Mouse (Mus musculus) effector memory CD4-positive, alpha-beta T cell, adult 5 months (primary cell): Measurements from ENCODE around the gene Ftsj3. TPM values are rescaled to one million over a fixed set of nuclear protein-coding genes. Genes with fewer than 3 reads are reported as not detected.

ENCODE experiments used
- polyA plus RNA-seq: library from polyadenylated mRNA; unstranded; fragments of 100-300 nt; shearing (Covaris generic); gene quantifications from one replicate; pipeline ENCODE4 v1.2.1, GENCODE M21; 2017

The Ftsj3 gene
- 67.4 TPM for polyA plus RNA-seq

DNA sequence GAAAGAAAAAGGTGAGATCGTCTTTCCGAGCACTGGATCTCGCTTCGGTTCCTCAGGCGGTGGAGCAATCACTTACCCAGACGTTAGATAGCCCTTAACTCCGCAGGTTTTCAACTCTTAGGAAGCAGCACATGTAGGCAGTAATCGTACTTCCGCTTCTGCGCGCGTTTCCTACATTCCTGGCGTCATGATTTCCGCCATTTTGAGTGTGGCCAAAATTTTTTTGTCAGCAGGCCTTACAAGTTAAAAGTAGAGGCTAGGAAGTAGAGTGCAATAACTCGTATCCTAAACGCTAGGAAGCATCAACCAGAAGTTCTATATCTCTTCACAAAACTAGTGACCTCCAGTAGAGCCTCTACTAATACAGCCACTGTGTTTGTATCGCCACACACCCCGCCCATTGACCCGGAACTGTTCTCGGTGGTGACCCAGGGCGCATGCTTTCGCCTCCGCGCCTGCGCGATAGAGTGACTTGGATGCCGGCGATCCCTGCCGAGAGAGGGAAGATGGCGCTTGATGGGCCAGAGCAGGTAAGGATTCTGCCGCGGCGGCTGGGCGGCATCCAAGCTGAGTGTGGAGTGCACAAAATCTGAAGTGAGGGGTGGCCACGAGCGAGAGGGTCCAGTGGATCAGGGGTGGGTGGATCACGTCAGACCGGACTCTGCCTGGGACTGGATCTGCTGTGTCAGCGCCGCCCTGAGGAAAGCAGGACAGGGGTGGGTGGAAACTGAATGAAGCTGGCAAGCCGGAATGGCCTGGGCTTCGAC is at the start of gene Ftsj3, which contains the start of gene Psmc5:
Gene Ftsj3 (minus strand): TSS at position 395 of the 767 bp plus-strand sequence.
Gene Psmc5 (plus strand): TSS at position 470 of the 767 bp plus-strand sequence.

DNA sequence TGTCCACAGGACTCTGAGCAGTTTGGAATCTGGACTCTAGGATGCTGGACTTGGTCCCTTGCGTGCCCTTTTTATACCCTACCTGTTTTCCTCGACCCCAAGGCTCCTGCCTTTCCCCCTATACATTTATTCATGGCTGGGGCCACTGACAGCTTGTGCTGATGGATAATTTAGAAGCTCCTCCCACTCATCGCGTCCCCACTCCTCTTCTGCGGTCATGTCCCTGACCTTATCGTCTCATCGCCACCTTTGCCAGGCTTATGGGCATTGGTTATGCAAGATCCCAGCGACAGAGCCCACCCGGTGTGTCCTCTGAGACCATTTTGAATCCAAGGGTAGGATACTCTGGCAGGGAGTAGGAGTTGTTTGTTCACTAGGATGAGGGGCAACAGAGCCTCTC is 45.9 kb upstream of the Ftsj3 start, which contains the start of gene Gh:
Gene Gh (minus strand): TSS at position 101 of the 400 bp plus-strand sequence.

DNA sequence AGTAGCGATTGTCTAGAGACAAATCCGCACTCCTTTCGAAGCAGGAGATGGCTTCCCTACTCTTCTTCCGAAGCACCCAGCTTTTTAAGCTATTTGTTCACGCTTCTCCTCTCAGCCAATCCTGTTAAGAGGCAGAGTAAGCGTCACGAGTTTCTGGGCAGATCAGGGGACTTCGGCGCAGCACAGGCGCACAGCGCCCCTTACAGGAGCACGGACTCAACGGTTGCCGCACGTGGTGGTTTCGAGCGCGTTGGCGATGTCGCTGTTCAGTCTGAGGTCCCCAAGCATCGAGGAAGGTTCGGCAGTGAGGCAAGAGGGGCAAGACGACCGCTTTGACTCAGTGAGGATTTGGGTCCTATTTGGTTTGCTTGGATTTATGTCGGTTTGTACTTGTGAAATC is 20.6 kb upstream of the Ftsj3 start, which contains the start of gene Tcam1:
Gene Tcam1 (plus strand): TSS at position 219 of the 400 bp plus-strand sequence.

DNA sequence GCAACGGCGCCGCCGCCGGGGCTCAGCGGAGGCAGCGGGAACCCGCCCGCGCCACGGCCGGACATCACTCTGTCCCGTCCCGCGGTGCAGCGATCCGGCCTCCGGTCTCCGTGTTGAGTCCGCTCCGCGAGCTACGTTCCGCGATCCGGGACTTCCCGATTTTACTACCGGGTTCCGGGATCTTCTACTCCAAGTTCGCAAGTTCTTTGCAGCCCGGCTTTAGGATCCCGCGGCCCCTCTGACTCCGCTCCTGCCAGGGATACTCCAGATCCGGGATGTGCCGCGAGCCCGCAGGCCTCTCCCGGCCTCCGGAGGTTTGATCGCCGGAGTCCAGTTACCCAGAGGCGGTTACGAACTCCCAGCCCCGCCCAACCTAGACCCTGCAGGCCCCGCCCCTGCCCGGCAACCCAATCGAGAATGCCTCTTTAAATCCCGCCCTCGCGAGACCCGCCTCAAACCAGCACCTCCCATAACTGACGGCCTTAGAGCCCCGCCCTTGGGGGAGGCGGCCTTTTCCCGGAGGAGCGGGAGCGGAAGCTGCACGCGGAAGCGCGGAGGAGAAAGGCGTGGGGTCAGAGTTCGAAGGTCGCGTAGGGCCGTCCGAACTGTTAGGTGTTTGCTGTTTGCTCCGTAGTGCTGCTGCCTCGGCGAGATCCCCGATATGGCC is 16.9 kb upstream of the Ftsj3 start, which contains the start of gene Smarcd2:
Gene Smarcd2 (minus strand): TSS at position 329 of the 667 bp plus-strand sequence.

DNA sequence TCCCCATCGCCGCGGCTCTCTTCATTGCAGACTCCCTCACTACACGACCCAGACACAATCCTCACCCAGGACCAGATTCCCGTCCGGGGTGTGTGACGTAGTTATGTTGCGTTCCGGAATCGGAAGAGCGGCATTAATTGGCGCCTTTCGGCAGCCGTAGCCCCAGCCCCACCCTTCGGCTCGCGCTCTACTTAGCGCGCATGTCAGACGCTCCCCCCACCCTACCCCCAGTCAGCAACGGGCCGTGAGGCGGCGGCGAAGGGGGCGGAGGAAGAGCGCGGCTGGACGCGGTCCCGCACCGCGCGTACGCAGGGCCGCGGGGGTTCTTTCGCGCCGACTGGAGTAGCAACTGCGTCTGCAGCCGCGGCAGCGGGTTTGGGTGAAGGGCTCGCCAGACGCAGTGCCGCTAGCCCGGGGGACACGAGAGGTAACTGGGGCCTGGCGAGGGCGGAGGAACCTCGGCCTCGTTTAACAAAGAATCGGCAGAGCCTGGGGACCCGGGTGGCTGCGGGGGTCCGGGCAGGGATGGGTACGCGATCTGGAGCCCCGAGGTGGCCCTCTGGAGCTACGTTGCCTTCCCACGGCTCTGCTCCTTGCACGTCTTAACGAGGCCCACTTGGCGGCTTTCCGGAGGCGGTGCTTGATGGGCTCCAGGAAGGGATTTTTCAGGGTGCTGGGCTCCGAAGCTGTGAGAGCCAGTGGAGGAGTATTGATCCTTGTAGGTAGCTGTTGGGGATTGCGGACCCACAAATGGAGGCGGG is 39.0 kb downstream of the Ftsj3 start, which contains the start of gene Ddx42:
Gene Ddx42 (plus strand): TSS at position 197 of the 761 bp plus-strand sequence.

GRCm38 (mm10) chr11:106215927-106216729 is 39.8 kb downstream of the Ftsj3 start, which contains the start of gene Ccdc47:
Gene Ccdc47 (minus strand): TSS chr11:106216344.

DNA sequence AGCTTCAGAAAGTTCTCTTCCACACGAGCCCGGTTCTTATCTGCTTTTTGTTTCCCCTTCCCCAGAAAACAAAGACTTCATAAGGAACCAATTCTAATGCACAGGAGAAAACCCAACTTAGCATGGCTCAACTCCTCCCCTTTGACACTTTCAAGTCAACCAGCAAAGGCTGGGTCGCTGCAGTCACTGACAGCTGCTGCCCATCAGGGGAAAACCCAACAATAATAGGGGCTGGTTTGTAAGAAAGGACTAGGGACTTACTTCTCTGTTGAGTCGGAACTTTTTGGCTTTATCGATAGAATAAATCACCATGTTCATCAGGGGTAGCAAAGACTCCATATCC is 53.8 kb downstream of the Ftsj3 start, which contains the start of gene Strada:
Gene Strada (minus strand): TSS at position 46 of the 343 bp plus-strand sequence.

Other genes starting within 250 kb of the Ftsj3 start
- gene Kcnh6, start 248.0 kb downstream of the Ftsj3 start, polyA plus RNA-seq = 0.15 TPM
- gene Dcaf7, start 219.2 kb downstream of the Ftsj3 start, polyA plus RNA-seq = 81.6 TPM
- gene Taco1, start 190.0 kb downstream of the Ftsj3 start, polyA plus RNA-seq = 5.0 TPM
- gene Map3k3, start 171.5 kb downstream of the Ftsj3 start, polyA plus RNA-seq = 102 TPM
- not detected for gene Gm10840, start 95.2 kb downstream of the Ftsj3 start, polyA plus RNA-seq
- gene Limd2, start 95.2 kb downstream of the Ftsj3 start, polyA plus RNA-seq = 940 TPM
- gene Strada, start 53.9 kb downstream of the Ftsj3 start, polyA plus RNA-seq = 28.5 TPM
- gene Ccdc47, start 39.7 kb downstream of the Ftsj3 start, polyA plus RNA-seq = 66.9 TPM
- gene Ddx42, start 39.2 kb downstream of the Ftsj3 start, polyA plus RNA-seq = 105 TPM
- gene Psmc5, start 75 bp upstream of the Ftsj3 start, polyA plus RNA-seq = 120 TPM
- gene Smarcd2, start 16.9 kb upstream of the Ftsj3 start, polyA plus RNA-seq = 116 TPM
- gene Tcam1, start 20.6 kb upstream of the Ftsj3 start, polyA plus RNA-seq = not detected
- not detected for gene Gh, start 45.8 kb upstream of the Ftsj3 start, polyA plus RNA-seq
- gene Cd79b, start 58.7 kb upstream of the Ftsj3 start, polyA plus RNA-seq = 0.31 TPM
- gene Scn4a, start 97.2 kb upstream of the Ftsj3 start, polyA plus RNA-seq = not detected
- gene Prr29, start 109.4 kb upstream of the Ftsj3 start, polyA plus RNA-seq = not detected
- gene Icam2, start 132.0 kb upstream of the Ftsj3 start, polyA plus RNA-seq = 82.2 TPM
- gene Ern1, start 231.8 kb upstream of the Ftsj3 start, polyA plus RNA-seq = 127 TPM